Mouse (Mus musculus) ovary, postnatal 14 days (tissue): ENCODE measurements around the gene Gm8334.
"Not testable (repeated sequence)": the region's sequence is repeated elsewhere in the genome, so short reads cannot be mapped to it uniquely, and the experiment has no call there.

Source experiments
- DNase-seq: peaks from one replicate; pipeline ENCODE4 v3.0.0; 2022; ENCODE audit warnings: low spot score

Gene Gm8334

DNA sequence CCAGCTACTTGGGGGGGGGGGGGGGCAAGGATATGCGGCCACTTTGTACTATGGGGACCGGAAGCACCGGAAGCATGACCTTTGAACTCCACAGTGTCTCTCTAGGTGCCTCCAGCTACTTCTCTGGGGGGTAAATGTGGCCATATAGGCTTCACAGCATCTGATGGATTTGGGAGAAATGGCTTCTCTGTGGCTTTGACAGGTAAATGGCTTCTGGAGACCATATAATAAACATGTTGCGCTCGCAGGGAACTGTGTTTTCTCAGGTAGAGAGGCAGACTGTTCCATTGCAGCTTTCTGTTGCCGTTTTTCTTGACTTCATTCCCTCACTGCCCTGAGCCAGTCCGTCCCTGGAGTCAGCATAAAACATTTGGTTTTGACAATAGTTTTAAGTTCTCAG is at the start of gene Gm8334:
Gene Gm8334 (minus strand): TSS at position 101 of the 400 bp plus-strand sequence.
- not testable (repeated sequence) for DNase-seq

DNA sequence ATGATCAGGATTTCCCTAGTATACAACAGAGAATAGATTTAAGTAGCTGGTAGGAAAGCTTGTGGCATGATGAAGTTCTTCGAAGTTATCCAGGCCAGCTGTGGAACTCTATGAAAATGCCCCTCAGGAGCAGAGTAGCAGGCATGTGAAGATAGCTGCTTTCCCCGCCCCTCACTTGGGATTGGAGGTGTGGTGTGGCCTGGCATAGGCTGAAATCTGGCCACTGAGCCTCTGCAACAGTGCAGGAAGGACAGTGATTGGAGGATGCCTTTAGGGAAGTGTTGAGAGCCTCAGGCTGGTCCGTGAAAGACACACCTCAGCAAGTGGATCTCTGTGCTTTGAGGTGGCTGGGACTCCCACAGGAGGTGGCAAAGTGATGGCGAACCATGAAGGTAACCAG is 48.3 kb upstream of the Gm8334 start, which contains the start of gene Gm15127:
Gene Gm15127 (plus strand): TSS at position 301 of the 400 bp plus-strand sequence.
- DNase-seq: not testable (repeated sequence)
